Mouse (Mus musculus): ENCODE measurements around the gene Gimap7. TPM values are rescaled to one million over a fixed set of nuclear protein-coding genes. Genes with fewer than 3 reads are reported as not detected.

Gimap7 gene
- total RNA-seq, 1 experiment from 2014 or later = 121 TPM

GRCm38 (mm10) chr6:48770696-48771095, 52.3 kb downstream of the Gimap7 start, which contains the start of gene Gimap3:
TSS of gene Gimap3 (minus strand) at chr6:48770851.
- peak; percentile 50; the same call in 1 of the 2 replicates for ATAC-seq (ENCODE audit: extremely low read depth, insufficient number of reproducible peaks, low FRiP score, poor library complexity, severe bottlenecking)

- ATAC-seq (ENCODE audit: extremely low read depth, insufficient number of reproducible peaks, low FRiP score, poor library complexity, severe bottlenecking) = peak; percentile 54; the same call in 1 of the 2 replicates
These were observed 53.6 kb downstream of the Gimap7 start for GRCm38 (mm10) chr6:48772030-48772429.

Other genes with a start within 250 kb of the Gimap7 start
- 0.49 TPM in 1 of 2 replicates, not detected in the other for gene Atp6v0e2, start 181.0 kb upstream of the Gimap7 start, total RNA-seq (2017)
- gene Lrrc61, start 163.8 kb upstream of the Gimap7 start, total RNA-seq (2017) = 19.8 and 30.1 TPM in 2 replicates
- 0.37 TPM in 1 of 2 replicates, not detected in the other for gene Rarres2, start 145.8 kb upstream of the Gimap7 start, total RNA-seq (2017)
- not detected in 2 replicates for gene Gm45021, start 129.0 kb upstream of the Gimap7 start, total RNA-seq (2017)
- gene Repin1, start 124.7 kb upstream of the Gimap7 start, total RNA-seq (2017) = 2.9 and 3.1 TPM in 2 replicates
- gene Gm44965, start 124.7 kb upstream of the Gimap7 start, total RNA-seq (2017) = not detected in 2 replicates
- 1.1 and 2.6 TPM in 2 replicates for gene Zfp775, start 116.6 kb upstream of the Gimap7 start, total RNA-seq (2017)
- 0.12 and 0.35 TPM in 2 replicates for gene AI854703, start 91.9 kb upstream of the Gimap7 start, total RNA-seq (2017)
- 270 and 290 TPM in 2 replicates for gene Gimap8, start 71.4 kb upstream of the Gimap7 start, total RNA-seq (2017)
- gene Gimap9, start 42.5 kb upstream of the Gimap7 start, total RNA-seq (2017) = 132 and 133 TPM in 2 replicates
- gene Gimap4, start 34.1 kb upstream of the Gimap7 start, total RNA-seq (2017) = 627 and 688 TPM in 2 replicates
- 892 and 934 TPM in 2 replicates for gene Gimap6, start 10.4 kb upstream of the Gimap7 start, total RNA-seq (2017)
- gene Gm28053, start within 50 bp of the Gimap7 start, total RNA-seq (2017) = 24.7 and 34.2 TPM in 2 replicates
- gene Gimap1, start 20.4 kb downstream of the Gimap7 start, total RNA-seq (2017) = 288 and 296 TPM in 2 replicates
- gene Gimap5, start 27.6 kb downstream of the Gimap7 start, total RNA-seq (2017) = 83.5 and 86.2 TPM in 2 replicates
- 311 and 314 TPM in 2 replicates for gene Gimap3, start 52.2 kb downstream of the Gimap7 start, total RNA-seq (2017)
- 4.1 and 6.6 TPM in 2 replicates for gene Tmem176a, start 122.3 kb downstream of the Gimap7 start, total RNA-seq (2017)
- 11.2 and 14.4 TPM in 2 replicates for gene Tmem176b, start 122.9 kb downstream of the Gimap7 start, total RNA-seq (2017)
- gene Aoc1, start 154.3 kb downstream of the Gimap7 start, total RNA-seq (2017) = not detected in 2 replicates
- gene 1600015I10Rik, start 211.3 kb downstream of the Gimap7 start, total RNA-seq (2017) = not detected in 2 replicates